Mouse (Mus musculus): Measurements from ENCODE around the gene Dagla.

- no peak for TF ChIP-seq CTCF (IDR thresholded peaks at IDR 0.05; ENCODE audit: low read depth, low read length)
- no peak for TF ChIP-seq POLR2A (IDR thresholded peaks at IDR 0.05; ENCODE audit: extremely low read depth, insufficient read depth, low read length)
Observed at GRCm38 (mm10) chr19:10323362-10323837, 18.7 kb upstream of the Dagla start.

All from liver, adult 2 months (tissue).